In the genomic region with DNA sequence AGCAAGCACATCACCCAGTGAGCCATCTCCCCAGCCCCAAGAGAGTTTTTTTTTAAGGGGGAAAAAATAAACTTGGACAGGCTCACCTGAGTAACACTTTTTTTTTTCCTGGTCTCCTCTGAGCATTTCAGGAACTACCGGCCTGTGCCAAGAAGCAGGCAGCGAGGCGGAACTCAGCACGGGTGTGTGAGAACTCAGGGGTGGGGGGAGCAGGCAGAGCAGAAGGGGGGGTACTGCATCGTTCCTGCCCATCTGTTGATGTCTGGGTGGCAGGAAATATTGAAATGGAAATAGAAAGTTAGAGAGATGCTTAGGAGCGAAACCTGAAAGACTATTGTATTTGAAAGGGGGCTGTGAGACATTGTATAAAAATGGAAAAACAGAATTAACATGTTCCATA, we compare ENCODE assay signal across 12 mouse cellular contexts.
DNase-seq lines count a peak whose midpoint lies in the region; ATAC-seq and TF ChIP-seq lines count a peak whose summit lies in the region.
"Had no signal": no experiment of that assay in that cellular context is flagged by ENCODE, and none has a peak within 500 bp of the region (broad histone marks: within the 10 kb centered on the region; RNA-seq: fewer than 3 reads in every experiment).

No protein-coding gene starts in this region.

- no peaks in the 10 kb centered on the region for H3K9me3 ChIP-seq in intestine, embryonic 16.5 days (ENCODE audit: control insufficient read depth, low read length)
- H3K9me3 ChIP-seq in intestine, postnatal 0 days (ENCODE audit: control insufficient read depth): no peaks in the 10 kb centered on the region
- H3K9me3 ChIP-seq in stomach, embryonic 16.5 days (replicated peaks; ENCODE audit: control insufficient read depth, low read length): no peaks in the 10 kb centered on the region

- 69% methylated on average over 6 of the region's 6 CpGs for WGBS in intestine, embryonic 16.5 days
- WGBS in intestine, postnatal 0 days: 69% methylated on average over 6 of the region's 6 CpGs
- 52% methylated on average over 6 of the region's 6 CpGs for WGBS in stomach, embryonic 16.5 days

- no peak overlapping the region for H3K4me3 ChIP-seq in intestine, embryonic 16.5 days (ENCODE audit: low read length)
- no peak overlapping the region for H3K4me3 ChIP-seq in intestine, postnatal 0 days (ENCODE audit: low read depth, low read length)
- no peak overlapping the region for H3K4me3 ChIP-seq in stomach, embryonic 16.5 days (replicated peaks; ENCODE audit: low read length)

- H3K4me1 ChIP-seq in intestine, embryonic 16.5 days (ENCODE audit: control insufficient read depth, insufficient read depth, low read length): peaks cover 39% of the 10 kb centered on the region
- no peaks in the 10 kb centered on the region for H3K4me1 ChIP-seq in intestine, postnatal 0 days (replicated peaks; ENCODE audit: control insufficient read depth, insufficient read depth, low read length)
- H3K4me1 ChIP-seq in stomach, embryonic 16.5 days (ENCODE audit: control insufficient read depth, insufficient read depth, low read length): peaks cover 32% of the 10 kb centered on the region; the same call in 1 of the 2 replicates

- DNase-seq in right cerebral cortex, postnatal 25 days: peak; percentile 52
- no peak for DNase-seq in right cerebral cortex, postnatal 14 days
- DNase-seq in gastrocnemius, adult 8-10 months (ENCODE audit: low spot score in 2 of 2): no peak
- no peak for DNase-seq in yolk sac, embryonic 10.5 days (ENCODE audit: low spot score)
- DNase-seq: adrenal gland, adult 2 months; cerebellum, postnatal 36 days; gastrocnemius, postnatal 14 days had no signal

- no peak overlapping the region for H3K4me2 ChIP-seq in intestine, embryonic 16.5 days (ENCODE audit: low read depth, low read length)
- H3K4me2 ChIP-seq in intestine, postnatal 0 days (replicated peaks; ENCODE audit: low read depth): no peak overlapping the region
- no peak overlapping the region for H3K4me2 ChIP-seq in stomach, embryonic 16.5 days (ENCODE audit: low read depth, low read length)

- H3K27ac ChIP-seq in intestine, embryonic 16.5 days (ENCODE audit: low read length): 0 out of 2 replicates have a peak overlapping the region, but pooled peaks have one; percentile 28
- no peak overlapping the region for H3K27ac ChIP-seq in intestine, postnatal 0 days (ENCODE audit: low read depth, low read length)
- H3K27ac ChIP-seq in stomach, embryonic 16.5 days (ENCODE audit: low read length): peak overlapping the region; percentile 78
- H3K27ac ChIP-seq: liver, embryonic 14.5 days had no signal

- ATAC-seq in intestine, embryonic 16.5 days: no peak
- no peak for ATAC-seq in intestine, postnatal 0 days
- peak; percentile 50 for ATAC-seq in granulocyte monocyte progenitor cell, adult 5-6 weeks (replicated peaks; ENCODE audit: poor library complexity, severe bottlenecking)
- no peak for ATAC-seq in stomach, embryonic 16.5 days (ENCODE audit: insufficient read depth, low FRiP score)

- H3K9ac ChIP-seq in intestine, embryonic 16.5 days (ENCODE audit: low read depth, low read length): no peak overlapping the region
- H3K9ac ChIP-seq in intestine, postnatal 0 days (ENCODE audit: low read depth, low read length): no peak overlapping the region
- peak overlapping the region; percentile 19; the same call in 1 of the 2 replicates for H3K9ac ChIP-seq in stomach, embryonic 16.5 days (ENCODE audit: low read length)
- H3K9ac ChIP-seq: liver, embryonic 14.5 days had no signal

- TF ChIP-seq CTCF in intestine, postnatal 0 days (IDR thresholded peaks at IDR 0.05; ENCODE audit: low read depth): no peak

- H3K27me3 ChIP-seq in intestine, embryonic 16.5 days (replicated peaks; ENCODE audit: control insufficient read depth, insufficient read depth, low read length): no peaks in the 10 kb centered on the region
- no peaks in the 10 kb centered on the region for H3K27me3 ChIP-seq in intestine, postnatal 0 days (replicated peaks; ENCODE audit: control insufficient read depth, insufficient read depth, low read length)
- no peaks in the 10 kb centered on the region for H3K27me3 ChIP-seq in stomach, embryonic 16.5 days (ENCODE audit: control insufficient read depth, insufficient read depth, low read length)

- H3K36me3 ChIP-seq in intestine, embryonic 16.5 days (ENCODE audit: control insufficient read depth, insufficient read depth, low read length): no peaks in the 10 kb centered on the region
- no peaks in the 10 kb centered on the region for H3K36me3 ChIP-seq in intestine, postnatal 0 days (ENCODE audit: control insufficient read depth, insufficient read depth)
- no peaks in the 10 kb centered on the region for H3K36me3 ChIP-seq in stomach, embryonic 16.5 days (ENCODE audit: control insufficient read depth, insufficient read depth, low read length)
